Mouse (Mus musculus): Measurements from ENCODE around the gene Olfr74. TPM values are rescaled to one million over a fixed set of nuclear protein-coding genes. Genes with fewer than 3 reads are reported as not detected.
"Not testable (repeated sequence)": the region's sequence is repeated elsewhere in the genome, so short reads cannot be mapped to it uniquely, and the experiment has no call there.

The Olfr74 gene
- total RNA-seq (2017): not detected in 3 replicates

- no peak for ATAC-seq (replicated peaks; ENCODE audit: insufficient number of reproducible peaks, low FRiP score, low TSS enrichment, poor library complexity, severe bottlenecking)
Observed at GRCm38 (mm10) chr2:87974563-87974962, at the start of gene Olfr74. Olfr74 (minus strand) TSS chr2:87974663.

GRCm38 (mm10) chr2:88022474-88022873 is 48.0 kb upstream of the Olfr74 start, which contains the start of gene Olfr1161:
Olfr1161 (plus strand) TSS chr2:88022774.
- not testable (repeated sequence) for ATAC-seq (replicated peaks; ENCODE audit: insufficient number of reproducible peaks, low FRiP score, low TSS enrichment, poor library complexity, severe bottlenecking)

- no peak for ATAC-seq (replicated peaks; ENCODE audit: insufficient number of reproducible peaks, low FRiP score, low TSS enrichment, poor library complexity, severe bottlenecking)
Observed at GRCm38 (mm10) chr2:88007515-88008318, 33.3 kb upstream of the Olfr74 start, which contains the start of gene Olfr1160. Olfr1160 (minus strand) TSS chr2:88008268.

- no peak for ATAC-seq (replicated peaks; ENCODE audit: insufficient number of reproducible peaks, low FRiP score, low TSS enrichment, poor library complexity, severe bottlenecking)
Observed at GRCm38 (mm10) chr2:87989813-87990212, 15.3 kb upstream of the Olfr74 start, which contains the start of gene Olfr1158. Olfr1158 (plus strand) TSS chr2:87990113.

GRCm38 (mm10) chr2:87968199-87968598 is 6.3 kb downstream of the Olfr74 start, which contains the start of gene Olfr1157:
Olfr1157 (minus strand) TSS chr2:87968299.
- no peak for ATAC-seq (replicated peaks; ENCODE audit: insufficient number of reproducible peaks, low FRiP score, low TSS enrichment, poor library complexity, severe bottlenecking)

- ATAC-seq (replicated peaks; ENCODE audit: insufficient number of reproducible peaks, low FRiP score, low TSS enrichment, poor library complexity, severe bottlenecking): no peak
Observed at GRCm38 (mm10) chr2:87953000-87953399, 21.5 kb downstream of the Olfr74 start, which contains the start of gene Olfr1156. Olfr1156 (minus strand) TSS chr2:87953100.

GRCm38 (mm10) chr2:87945037-87945436 is 29.4 kb downstream of the Olfr74 start, which contains the start of gene Olfr1155:
Olfr1155 (minus strand) TSS chr2:87945137.
- no peak for ATAC-seq (replicated peaks; ENCODE audit: insufficient number of reproducible peaks, low FRiP score, low TSS enrichment, poor library complexity, severe bottlenecking)

Other genes starting within 250 kb of the Olfr74 start
- not detected in 3 replicates for gene Olfr1138, start 234.7 kb downstream of the Olfr74 start, total RNA-seq (2017)
- not detected in 3 replicates for gene Olfr1140, start 230.9 kb downstream of the Olfr74 start, total RNA-seq (2017)
- gene Olfr1141, start 220.7 kb downstream of the Olfr74 start, total RNA-seq (2017): not detected in 3 replicates
- 1.2 TPM in 1 of 3 replicates, not detected in the others for gene Olfr152, start 195.2 kb downstream of the Olfr74 start, total RNA-seq (2017)
- gene Olfr1143, start 174.1 kb downstream of the Olfr74 start, total RNA-seq (2017): not detected in 3 replicates
- not detected in 3 replicates for gene Olfr1145, start 164.8 kb downstream of the Olfr74 start, total RNA-seq (2017)
- not detected in 3 replicates for gene Olfr1148, start 144.1 kb downstream of the Olfr74 start, total RNA-seq (2017)
- gene Olfr1150-ps1, start 130.7 kb downstream of the Olfr74 start, total RNA-seq (2017): not detected in 3 replicates
- not detected in 3 replicates for gene Olfr1151, start 118.8 kb downstream of the Olfr74 start, total RNA-seq (2017)
- gene Olfr1152, start 108.2 kb downstream of the Olfr74 start, total RNA-seq (2017): not detected in 3 replicates
- not detected in 3 replicates for gene Olfr1153, start 79.7 kb downstream of the Olfr74 start, total RNA-seq (2017)
- gene Olfr1154, start 69.5 kb downstream of the Olfr74 start, total RNA-seq (2017): not detected in 3 replicates
- not detected in 3 replicates for gene Olfr1155, start 29.5 kb downstream of the Olfr74 start, total RNA-seq (2017)
- gene Olfr1156, start 21.6 kb downstream of the Olfr74 start, total RNA-seq (2017): not detected in 3 replicates
- not detected in 3 replicates for gene Olfr1157, start 6.4 kb downstream of the Olfr74 start, total RNA-seq (2017)
- not detected in 3 replicates for gene Olfr1158, start 15.4 kb upstream of the Olfr74 start, total RNA-seq (2017)
- 0.32 TPM in 1 of 3 replicates, not detected in the others for gene Olfr1160, start 33.6 kb upstream of the Olfr74 start, total RNA-seq (2017)
- not detected in 3 replicates for gene Olfr1161, start 48.1 kb upstream of the Olfr74 start, total RNA-seq (2017)
- gene Olfr73, start 63.0 kb upstream of the Olfr74 start, total RNA-seq (2017): not detected in 3 replicates
- gene Olfr1162, start 76.5 kb upstream of the Olfr74 start, total RNA-seq (2017): not detected in 3 replicates
- gene Olfr1163, start 97.2 kb upstream of the Olfr74 start, total RNA-seq (2017): not detected in 3 replicates
- gene Olfr1164, start 119.3 kb upstream of the Olfr74 start, total RNA-seq (2017): not detected in 3 replicates
- gene Olfr1166, start 153.6 kb upstream of the Olfr74 start, total RNA-seq (2017): not detected in 3 replicates
- not detected in 3 replicates for gene Olfr1167, start 180.5 kb upstream of the Olfr74 start, total RNA-seq (2017)
- gene Olfr1168, start 207.2 kb upstream of the Olfr74 start, total RNA-seq (2017): not detected in 3 replicates

All from monocyte, adult 5-6 weeks (primary cell).